Mouse (Mus musculus) spleen, embryonic (tissue): ENCODE data around the gene Olfr889.
"Not testable (repeated sequence)": the region's sequence is repeated elsewhere in the genome, so short reads cannot be mapped to it uniquely, and the experiment has no call there.

Experiments used
- CTCF ChIA-PET: fragments of 350-600 bp; sonication (Branson Sonifier 250); formaldehyde crosslinking; loops from one replicate; lab custom pipeline; 2022; lab: Charles Lee

Olfr889 gene

GRCm38 (mm10) chr9:38114898-38115297 lies at the start of gene Olfr889:
Olfr889 (plus strand) TSS chr9:38115198.
- CTCF ChIA-PET, result no interaction called here

- CTCF ChIA-PET, result no interaction called here
These were observed 31.2 kb upstream of the Olfr889 start, which contains the start of gene Olfr887 for GRCm38 (mm10) chr9:38083772-38084171. Olfr887 (plus strand) TSS chr9:38084072.

- CTCF ChIA-PET, result no interaction called here
These were observed 7.2 kb upstream of the Olfr889 start, which contains the start of gene Olfr888 for GRCm38 (mm10) chr9:38107828-38108227. Olfr888 (plus strand) TSS chr9:38108128.

DNA sequence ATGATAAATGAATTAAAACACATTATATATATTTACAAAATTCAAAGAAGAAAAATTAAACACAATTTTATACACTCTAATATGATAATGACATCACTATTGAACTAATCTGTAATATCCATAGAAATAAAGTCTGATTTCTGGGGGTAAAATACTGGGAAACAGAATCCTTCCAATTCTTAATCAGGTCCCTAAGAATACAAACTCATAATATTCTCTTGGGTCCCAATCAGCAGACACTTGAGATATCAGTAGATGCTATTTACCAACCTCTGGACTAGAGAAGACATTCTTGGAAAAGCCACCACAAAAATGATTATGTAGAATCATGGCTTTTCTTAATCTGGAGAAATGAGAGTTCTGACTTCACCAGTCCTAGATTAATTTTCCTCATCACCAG lies 27.2 kb downstream of the Olfr889 start, which contains the start of gene Olfr890:
Olfr890 (plus strand) TSS at position 301 of the 400 bp plus-strand sequence.
- CTCF ChIA-PET, result no interaction called here

DNA sequence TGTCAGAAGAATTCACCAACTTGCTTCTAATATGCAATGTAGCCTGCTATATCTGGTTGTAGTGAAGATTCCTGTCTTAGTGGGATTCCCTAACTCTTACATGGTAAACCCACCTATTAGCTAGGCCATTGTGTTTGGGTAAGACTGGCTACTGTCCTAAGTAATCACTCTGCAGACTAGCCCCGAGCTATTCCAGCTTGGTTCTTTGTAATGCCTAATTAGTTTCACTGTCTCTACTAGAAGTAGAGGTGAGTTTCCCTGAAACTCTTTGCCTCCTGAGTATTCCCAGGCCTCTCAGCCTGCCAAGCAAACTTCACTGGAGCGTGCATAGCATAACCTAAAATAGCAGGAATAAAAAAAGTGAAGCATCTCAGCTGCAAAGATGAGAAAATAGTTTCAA lies 53.3 kb downstream of the Olfr889 start:
- CTCF ChIA-PET, result not testable (repeated sequence)
